Mouse (Mus musculus): ENCODE results near the gene Atp1a1.

Gene Atp1a1

DNA sequence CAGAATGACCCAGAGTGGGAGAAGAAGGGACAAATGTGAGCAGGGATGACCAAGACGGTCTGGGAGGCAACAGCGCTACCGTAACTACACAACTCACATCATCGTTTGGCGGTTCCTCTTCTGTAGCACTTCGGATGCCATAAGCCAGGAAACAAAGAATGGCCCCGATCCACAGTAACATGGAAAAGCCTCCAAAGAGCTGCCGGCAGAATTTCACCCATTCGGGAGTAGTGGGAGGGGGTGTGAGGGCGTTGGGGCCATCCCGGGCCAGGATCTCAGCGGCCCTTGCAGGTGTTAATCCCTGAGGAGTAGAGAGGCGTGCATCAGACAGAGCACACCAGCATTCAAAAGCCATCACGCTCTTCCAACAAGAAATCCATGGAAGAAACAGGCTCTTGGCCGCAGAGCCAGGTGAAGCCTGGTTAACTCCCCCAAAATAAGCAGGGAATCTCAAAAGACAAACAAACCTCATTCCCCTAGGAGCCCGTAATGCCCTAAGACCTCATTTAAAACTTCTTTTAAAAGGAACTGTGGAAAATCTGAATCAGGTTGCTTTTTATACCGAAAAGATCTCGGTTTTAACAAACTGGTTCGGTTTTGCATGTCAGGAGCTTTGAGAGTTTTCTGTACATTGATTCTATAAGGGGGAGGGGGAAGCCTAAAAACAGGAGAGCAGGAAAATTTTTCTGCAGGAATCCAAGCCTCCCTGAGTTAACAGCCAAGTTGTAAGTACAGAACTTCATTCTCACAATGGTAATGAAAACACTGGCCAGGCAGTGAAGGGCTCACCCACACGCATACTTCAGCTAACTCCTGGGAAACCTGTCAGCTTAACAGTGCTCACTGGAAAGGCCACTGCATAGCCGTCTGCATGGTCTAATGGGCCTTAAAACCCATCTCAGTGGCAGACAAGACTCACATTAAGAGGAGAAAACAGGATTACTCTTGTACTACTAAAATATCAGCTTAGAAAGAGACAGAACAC is 11.9 kb downstream of the Atp1a1 start:
- no peak for DNase-seq (ENCODE audit: low read depth)

DNA sequence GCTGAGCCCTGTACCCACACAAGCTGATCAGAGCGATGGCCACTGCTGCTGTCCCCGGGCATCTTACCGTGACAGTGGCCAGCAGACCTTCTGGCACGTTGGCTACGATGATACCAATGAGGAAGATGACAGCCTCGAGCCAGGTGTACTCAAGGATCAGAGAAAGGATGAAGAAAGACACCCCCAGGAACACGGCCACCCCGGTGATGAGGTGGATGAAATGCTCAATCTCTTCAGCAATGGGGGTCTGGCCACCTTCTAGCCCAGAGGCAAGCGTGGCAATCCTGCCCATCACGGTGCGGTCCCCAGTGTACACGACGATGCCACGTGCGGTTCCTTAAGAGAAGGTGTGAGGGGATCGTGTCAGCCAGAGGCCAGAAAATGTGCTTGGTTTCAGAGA is 14.1 kb downstream of the Atp1a1 start:
- DNase-seq (ENCODE audit: low read depth), result no peak

DNA sequence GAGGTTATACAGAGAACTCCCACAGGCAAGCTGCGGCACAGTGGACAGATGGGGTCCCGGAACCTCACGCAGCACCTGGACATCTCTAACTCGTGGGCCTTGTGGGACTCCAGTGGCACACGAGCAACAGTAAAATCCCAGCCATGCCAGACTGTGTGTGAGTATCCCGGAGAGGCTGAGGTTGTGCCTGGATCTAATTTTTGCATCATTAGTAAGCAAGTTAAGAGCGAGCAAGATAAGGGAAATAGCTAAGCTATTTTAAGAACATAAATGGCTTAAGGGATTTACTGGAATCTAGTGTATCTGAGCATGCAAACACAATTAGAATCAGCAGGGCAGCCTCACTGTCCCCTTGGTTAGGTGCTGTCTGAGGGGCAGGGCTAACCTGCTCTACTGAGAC is 16.2 kb downstream of the Atp1a1 start:
- no peak for DNase-seq (ENCODE audit: low read depth)

DNA sequence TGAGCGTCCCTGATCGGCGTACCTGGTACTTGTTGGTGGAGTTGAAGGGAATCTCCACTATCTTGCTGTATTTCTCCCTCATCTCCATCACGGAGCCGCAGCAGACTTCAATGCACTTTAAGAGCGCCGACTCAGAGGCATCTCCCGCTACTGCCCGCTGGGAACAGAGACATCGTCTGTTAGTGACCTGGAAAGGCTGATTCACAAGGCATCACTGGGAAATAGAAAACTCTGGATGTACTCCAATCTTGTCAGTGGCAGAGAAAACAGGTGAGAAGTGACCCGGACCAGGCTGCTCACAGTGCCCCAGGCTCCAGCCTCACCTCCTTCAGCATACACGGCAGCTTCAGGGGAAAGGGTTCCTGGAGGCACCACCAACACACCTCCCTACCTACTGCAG is 17.7 kb downstream of the Atp1a1 start:
- no peak for DNase-seq (ENCODE audit: low read depth)

DNA sequence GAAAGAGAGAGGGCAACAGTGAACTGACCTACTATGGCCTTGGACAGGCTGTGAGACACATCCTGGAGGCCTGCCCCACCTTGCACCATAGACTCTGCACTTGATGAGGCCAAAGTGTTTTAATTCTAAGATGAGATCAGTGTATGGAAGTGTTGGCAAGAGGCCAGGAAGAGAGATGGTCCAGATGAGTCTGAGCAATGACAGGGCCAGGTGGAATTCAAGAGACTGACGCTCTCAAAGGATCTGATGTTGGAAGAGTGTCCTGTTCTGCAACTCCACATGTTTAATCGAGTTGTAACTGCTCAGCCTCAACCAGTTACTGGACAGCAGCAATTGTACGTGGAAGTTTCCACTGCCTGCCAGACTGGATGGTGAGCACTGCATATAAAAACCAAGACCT is 26.4 kb downstream of the Atp1a1 start:
- no peak for DNase-seq (ENCODE audit: low read depth)

DNA sequence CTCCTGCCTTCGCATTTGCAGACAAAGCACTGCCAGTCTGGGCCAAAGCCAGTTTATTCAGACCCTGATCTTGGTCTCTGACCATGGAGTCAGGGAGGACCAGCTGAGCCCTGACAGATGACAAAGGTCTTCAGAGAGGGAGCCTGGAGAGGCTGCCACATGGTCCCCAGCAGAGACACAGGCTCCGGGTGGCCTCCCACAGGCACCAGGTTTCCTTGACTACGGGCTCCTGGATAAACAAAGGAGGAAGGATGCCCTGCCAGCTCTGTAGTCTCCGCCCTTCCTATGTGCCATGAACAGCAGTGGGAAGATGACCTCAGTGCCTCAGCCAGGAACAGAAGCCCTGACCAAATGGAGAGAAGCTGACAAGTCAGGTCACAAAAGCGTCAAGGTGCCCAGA is 27.1 kb downstream of the Atp1a1 start:
- DNase-seq (ENCODE audit: low read depth), result no peak

DNA sequence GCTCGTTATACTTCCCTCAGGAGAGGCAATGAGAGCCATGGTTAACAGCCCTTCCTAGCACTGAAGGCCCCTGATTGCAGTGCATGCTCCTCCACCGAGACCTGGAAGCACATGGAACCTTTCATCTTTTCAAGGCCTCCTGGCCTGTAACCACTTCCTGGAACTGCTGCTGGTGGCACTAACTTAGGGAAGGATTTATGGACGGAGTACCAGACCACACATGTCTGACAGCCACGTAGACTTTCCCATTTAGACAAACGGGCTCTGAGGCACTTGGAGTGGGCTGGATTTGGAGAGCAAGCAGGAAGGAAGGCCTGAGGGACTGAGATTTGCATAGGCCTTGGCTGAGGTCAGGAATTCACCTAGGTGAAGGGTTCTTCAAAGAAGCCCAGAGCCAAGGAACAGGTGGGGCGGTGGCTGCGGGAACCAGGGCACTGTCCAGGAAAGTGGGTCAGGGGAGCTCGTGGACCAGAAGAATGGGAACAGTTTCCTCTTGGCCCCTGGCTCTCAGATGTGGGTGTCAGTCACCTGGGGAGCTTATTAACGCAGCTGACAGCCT is 28.9 kb downstream of the Atp1a1 start:
- no peak for DNase-seq (ENCODE audit: low read depth)

DNA sequence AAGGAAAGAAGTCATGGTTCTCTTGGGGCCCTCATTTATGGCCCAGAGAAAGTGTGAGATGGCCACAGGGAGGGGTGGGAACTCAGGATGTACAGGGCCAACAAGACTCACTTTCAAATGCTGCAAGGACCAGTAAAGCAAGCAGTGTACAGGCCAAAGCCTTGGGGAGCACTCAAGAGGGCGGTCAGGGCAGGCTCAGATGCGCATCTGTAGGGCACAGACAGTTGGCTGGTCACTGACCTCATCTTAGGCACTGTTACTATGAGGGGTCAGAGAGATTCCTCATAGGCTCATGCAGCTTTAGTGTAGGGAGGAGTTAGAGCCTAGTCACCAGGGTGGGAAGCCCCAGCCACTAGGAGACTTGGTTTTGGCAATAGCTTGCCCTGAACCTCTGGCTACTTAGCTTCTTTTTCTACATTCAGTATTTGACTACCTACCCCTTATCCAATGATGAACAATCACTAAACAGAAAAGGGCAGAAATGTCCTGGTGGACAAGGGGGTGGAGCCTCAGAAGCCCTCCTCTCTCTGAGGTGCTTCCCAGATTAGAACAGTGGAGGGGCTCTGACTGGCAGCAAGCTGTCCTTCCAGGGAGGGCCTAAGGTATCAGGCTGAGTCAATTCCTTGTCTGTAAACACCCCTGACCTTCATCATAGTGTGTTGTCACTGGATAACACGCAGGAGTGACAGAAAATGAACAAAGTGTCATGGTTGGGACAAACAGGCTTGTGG is 29.9 kb downstream of the Atp1a1 start:
- no peak for DNase-seq (ENCODE audit: low read depth)

DNA sequence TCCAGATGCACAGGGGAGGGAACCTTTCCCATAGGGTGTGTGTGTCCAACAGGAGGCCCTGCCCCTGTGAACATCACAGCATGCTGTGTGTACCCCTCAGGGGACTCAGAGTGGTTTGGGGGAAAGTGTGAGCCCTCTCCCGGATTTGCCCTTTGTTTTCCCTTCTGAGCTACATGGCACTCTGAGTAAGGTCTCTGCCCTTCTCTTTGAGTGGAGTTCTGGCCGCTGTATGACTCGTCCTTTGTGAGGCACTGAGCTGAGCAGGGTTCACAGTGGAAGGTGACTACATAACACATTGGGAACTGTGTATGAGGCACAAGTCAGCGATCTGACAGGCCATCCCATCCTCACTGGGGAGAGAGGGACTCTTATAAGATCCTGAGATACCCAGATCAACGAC is 31.5 kb downstream of the Atp1a1 start:
- DNase-seq (ENCODE audit: low read depth), result no peak

DNA sequence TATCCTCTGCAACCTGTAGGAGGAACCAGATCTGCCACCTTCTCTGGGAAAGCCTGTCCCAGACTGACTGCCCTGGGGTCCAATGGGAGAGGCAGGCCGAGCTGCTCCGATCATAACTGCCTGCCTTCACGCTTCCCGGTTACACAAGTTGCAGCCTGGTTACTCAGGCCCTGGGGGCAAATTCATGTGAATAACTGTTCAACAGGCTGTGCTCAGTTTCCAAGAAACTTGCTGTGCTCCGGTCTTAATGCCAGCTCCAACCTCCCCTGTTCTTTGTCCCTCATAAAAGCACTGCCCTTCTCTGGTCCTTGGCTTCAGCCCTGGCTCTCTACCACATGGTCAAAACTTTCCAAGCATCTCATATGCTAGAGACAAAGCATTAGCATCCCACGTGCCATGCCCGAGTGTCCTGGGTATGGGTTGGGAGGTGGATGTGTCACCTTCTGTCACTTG is 32.3 kb downstream of the Atp1a1 start:
- no peak for DNase-seq (ENCODE audit: low read depth)

DNA sequence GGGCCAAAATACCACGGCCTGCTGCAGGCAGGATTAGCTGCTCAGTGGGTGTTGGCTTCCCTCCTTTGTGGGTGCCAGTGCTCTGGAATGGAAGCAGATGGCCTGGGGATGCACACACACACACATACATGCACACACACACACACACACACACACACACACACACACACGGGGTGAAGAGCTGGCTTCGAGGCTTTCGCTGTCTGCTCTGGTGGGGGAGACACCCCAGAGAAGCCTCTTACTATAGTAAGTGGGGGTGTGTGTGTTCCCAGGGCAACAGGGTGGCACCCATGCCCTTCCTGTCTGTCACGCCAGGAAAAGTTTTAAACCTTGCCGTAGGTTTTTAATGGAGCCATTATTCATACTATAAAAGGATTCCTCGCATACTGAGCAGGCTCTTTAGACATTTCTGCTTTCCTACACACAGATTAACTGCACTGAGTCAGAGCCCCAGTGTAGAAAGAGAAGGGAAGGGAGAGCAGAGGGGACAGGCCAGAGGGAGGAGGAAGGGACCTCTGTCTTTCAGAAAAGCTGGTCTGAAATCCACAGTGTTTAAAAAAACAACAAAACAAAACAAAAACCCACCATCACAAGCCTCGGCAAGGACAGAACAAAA is 32.9 kb downstream of the Atp1a1 start:
- no peak for DNase-seq (ENCODE audit: low read depth)

DNA sequence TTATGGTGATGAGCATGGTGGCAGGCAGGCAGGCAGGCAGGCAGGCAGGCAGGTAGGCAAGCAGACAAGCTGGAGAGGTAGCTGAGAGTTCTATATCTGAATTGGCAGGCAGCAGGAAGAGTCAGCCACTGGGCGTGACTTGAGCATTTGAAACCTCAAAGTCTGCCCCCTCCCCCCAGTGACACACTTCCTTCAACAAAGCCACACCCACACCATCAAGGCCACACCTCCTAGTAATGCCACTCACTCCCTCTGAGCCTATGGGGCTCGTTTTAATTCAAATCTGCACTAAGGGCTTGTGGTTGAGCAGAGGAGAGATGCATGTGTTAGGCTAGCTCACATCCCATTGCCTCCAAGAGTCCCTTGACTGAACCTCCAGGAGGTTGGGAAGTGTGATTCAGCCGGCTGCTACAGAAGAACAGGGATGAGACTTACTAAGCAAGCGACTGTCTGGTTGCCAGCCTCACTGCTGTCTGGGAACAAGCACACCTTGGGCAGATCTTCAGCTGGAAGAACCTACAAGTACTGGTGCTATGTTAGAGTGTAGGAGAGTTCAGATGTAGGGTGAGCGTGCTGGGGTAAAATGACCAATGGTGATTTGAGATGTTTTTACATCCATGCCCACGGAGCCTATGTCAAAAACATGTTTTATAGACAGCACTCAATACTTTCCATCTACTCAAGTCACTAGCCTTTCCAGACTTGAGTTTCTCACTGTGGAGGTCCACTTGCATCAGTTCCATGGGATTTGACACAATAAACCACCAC is 33.6 kb downstream of the Atp1a1 start:
- DNase-seq (ENCODE audit: low read depth), result no peak

DNA sequence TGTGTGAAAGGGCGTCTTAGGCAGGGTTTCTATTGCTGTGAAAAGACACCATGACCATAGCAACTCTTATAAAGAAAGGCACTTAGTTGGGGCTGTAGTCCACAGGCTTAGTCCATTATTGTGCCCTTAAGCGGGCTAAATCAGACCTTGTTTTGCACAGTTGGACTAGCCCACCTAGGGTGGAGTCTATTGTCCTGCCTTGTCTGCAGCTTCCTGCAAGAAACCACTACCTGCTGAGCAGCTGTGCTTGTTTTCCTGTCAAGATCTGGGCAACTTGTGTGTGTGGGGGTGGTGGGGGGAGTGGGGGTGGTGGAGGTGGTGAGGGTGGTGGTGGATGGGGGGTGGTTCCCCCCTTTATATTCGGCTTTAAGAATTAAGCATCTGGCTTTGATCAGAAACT is 34.2 kb downstream of the Atp1a1 start:
- no peak for DNase-seq (ENCODE audit: low read depth)

DNA sequence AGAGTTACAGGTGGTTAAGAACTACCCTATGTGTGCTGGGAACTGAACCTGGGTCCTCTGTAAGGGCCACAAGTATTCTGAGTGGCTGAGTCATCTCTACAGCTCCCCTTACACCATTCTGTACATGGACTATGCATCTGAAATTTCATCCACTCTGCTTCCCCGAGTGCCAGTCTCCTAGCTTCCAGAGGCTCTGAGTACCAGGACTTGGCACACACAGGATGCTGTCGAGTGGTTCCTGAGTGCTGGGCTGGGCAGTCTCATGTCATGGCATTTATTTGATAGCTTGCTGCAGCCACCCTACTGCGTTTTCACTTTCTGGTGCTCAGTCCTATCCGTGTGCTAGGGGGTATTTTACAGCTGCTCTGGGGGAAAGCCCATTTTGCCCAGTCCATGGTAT is 35.9 kb downstream of the Atp1a1 start:
- DNase-seq (ENCODE audit: low read depth), result no peak

DNA sequence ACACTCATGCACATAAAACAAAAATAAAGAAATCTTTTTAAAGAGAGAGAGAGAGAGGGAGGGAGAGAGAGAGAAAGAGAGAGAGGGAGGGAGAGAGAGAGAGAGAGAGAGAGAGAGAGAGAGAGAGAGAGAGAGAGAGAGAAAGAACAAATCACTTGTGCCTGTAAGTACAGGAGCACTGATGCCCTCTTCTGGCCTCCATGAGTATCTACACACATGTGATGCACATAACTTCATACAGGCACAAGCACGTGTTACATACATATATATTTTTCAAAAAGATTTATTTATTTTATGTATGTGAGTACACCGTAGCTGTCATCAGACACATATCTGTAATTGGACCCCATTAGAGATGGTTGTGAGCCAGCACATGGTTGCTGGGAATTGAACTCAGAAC is 40.5 kb downstream of the Atp1a1 start:
- no peak for DNase-seq (ENCODE audit: low read depth)

DNA sequence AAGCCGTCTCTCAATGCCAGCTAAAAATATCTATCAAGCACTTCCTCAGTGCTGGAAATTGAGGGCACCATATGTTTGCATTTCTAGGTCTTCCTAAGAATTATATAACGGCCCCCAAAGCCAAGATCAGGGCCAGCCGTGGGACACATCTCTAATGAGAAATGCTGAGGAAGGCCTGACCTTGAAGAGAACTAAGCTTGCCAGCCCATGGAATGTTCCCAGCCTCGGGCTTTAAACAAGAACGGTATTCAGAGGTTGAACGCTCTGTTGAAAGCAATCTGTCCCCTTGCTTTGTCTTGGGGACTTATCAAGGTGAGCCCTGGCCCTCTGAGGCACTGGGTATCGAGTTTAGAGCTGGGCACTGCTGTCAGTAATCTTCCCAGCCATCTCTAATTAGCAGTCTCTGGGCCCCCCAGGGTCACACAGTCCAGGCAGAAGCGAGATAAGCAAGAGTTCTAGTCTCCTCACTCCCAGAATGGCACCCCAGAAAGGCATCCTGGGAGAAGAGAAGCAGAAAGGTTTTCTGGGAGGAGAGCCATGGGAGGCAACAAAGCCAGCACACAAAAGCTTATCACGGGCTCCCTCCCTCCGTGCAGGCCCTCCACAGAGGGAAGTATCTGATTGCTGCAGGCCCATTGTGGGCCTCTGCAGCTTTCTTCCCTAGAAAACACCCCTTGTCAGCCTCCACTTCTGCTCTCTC is 41.8 kb downstream of the Atp1a1 start:
- DNase-seq (ENCODE audit: low read depth), result no peak

DNA sequence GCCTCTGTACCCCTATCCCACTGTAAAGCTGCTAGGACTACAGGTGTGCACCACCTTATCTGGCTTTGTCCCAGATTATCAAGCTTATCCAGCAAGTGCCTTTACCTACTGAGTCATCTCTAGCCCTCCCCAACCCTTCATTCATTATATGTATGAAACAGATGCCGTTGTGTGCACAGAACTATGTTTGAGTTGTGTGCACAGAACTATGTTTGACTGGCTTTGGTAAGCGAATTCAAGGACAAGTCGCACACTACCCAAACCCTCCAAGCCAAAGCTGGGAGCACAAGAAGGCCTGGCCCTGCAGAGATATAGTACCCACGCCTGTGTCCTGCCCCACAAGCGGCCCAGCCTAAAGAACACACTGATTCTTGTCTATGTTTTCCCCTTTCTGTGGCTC is 42.5 kb downstream of the Atp1a1 start:
- DNase-seq (ENCODE audit: low read depth), result no peak

DNA sequence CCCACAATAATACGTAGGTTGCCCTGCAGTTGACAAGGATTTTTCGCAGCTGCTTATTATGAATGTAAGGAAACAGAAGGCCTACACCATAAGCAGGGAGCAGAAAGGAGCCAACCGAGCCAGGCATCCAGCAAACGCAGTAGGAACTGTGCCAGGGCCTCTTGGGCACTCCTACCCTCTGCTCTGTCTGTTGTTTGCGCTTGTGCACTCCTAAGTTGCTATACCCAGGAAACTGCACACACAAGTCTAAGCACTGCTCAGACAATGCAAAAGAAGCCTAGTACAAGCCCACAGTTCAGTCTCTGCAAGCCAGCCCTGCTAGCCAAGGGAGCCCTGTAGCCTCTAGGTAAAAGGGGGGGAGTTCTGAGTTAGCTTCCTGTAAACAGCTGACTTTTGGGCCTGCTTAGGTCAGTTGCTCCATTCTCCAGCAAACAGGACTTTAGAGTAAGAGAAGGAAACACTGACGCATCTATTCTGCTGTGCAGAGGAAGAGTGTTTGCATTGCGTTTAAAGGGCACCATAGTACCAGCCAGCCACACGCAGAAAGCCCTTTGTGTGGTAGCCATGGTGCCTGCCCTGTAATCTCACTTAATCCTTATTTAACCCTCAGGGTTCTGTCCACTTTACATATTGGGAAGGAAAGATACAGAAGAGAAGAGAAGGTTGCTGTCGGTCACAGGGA is 43.5 kb downstream of the Atp1a1 start:
- DNase-seq (ENCODE audit: low read depth), result no peak

DNA sequence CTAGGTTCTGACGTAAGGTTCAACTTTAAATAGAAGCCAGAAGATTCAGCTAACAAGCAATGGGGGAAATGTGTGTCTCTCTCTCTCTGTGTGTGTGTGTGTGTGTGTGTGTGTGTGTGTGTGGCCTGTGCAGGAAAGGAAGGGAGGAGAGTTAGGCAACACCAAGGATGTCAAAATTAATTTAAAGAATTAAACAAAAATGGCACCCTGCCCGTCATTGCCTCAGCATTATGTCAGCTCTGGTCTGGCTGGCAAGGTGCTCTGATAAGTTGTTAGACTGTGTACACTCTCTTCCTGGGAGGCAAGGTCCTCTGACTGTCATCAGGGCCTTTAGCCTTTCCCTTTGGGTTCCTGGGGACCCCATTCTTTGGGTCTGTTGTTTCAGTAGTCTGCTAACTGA is 47.8 kb downstream of the Atp1a1 start:
- no peak for DNase-seq (ENCODE audit: low read depth)
